Mouse (Mus musculus): ENCODE data around the gene Gabbr2. TPM values are rescaled to one million over a fixed set of nuclear protein-coding genes. Genes with fewer than 3 reads are reported as not detected.

Gene Gabbr2
- polyA plus RNA-seq, 1 experiment from 2014 or later: 0.09 TPM

- no peaks in the 10 kb centered on the region for H3K4me1 ChIP-seq (ENCODE audit: control insufficient read depth, insufficient read depth, low read length)
- 59% methylated on average over 5 of the region's 5 CpGs for WGBS
These were observed 8.8 kb downstream of the Gabbr2 start for GRCm38 (mm10) chr4:46982912-46983311.

GRCm38 (mm10) chr4:46982094-46982493 is 9.6 kb downstream of the Gabbr2 start:
- H3K36me3 ChIP-seq (ENCODE audit: control insufficient read depth, insufficient read depth, low read length): no peaks in the 10 kb centered on the region
- H3K27me3 ChIP-seq (ENCODE audit: control insufficient read depth, insufficient read depth, low read length): no peaks in the 10 kb centered on the region
- WGBS: 90% methylated on average over 4 of the region's 4 CpGs
- no peaks in the 10 kb centered on the region for H3K4me1 ChIP-seq (ENCODE audit: control insufficient read depth, insufficient read depth, low read length)
- H3K27ac ChIP-seq (ENCODE audit: low read length): no peak overlapping the region
- H3K4me2 ChIP-seq (replicated peaks; ENCODE audit: low read depth, low read length): no peak overlapping the region
- H3K4me3 ChIP-seq (ENCODE audit: low read depth, low read length): no peak overlapping the region
- ATAC-seq (ENCODE audit: insufficient number of reproducible peaks, insufficient read depth, low FRiP score, low read depth): no peak
- H3K9ac ChIP-seq (replicated peaks; ENCODE audit: low read depth, low read length): no peak overlapping the region
- H3K9me3 ChIP-seq (ENCODE audit: control insufficient read depth, low read depth, low read length): no peaks in the 10 kb centered on the region

More at GRCm38 (mm10) chr4:46982912-46983311, 8.8 kb downstream of the Gabbr2 start:
- no peaks in the 10 kb centered on the region for H3K9me3 ChIP-seq (ENCODE audit: control insufficient read depth, low read depth, low read length)
- H3K27ac ChIP-seq (ENCODE audit: low read length): no peak overlapping the region
- H3K27me3 ChIP-seq (ENCODE audit: control insufficient read depth, insufficient read depth, low read length): no peaks in the 10 kb centered on the region
- H3K9ac ChIP-seq (replicated peaks; ENCODE audit: low read depth, low read length): no peak overlapping the region
- H3K36me3 ChIP-seq (ENCODE audit: control insufficient read depth, insufficient read depth, low read length): no peaks in the 10 kb centered on the region
- no peak for ATAC-seq (ENCODE audit: insufficient number of reproducible peaks, insufficient read depth, low FRiP score, low read depth)
- H3K4me3 ChIP-seq (ENCODE audit: low read depth, low read length): no peak overlapping the region
- H3K4me2 ChIP-seq (replicated peaks; ENCODE audit: low read depth, low read length): no peak overlapping the region

GRCm38 (mm10) chr4:46978371-46978770 is 13.3 kb downstream of the Gabbr2 start:
- WGBS: 83% methylated on average over 6 of the region's 6 CpGs
- no peak overlapping the region for H3K4me2 ChIP-seq (replicated peaks; ENCODE audit: low read depth, low read length)
- ATAC-seq (ENCODE audit: insufficient number of reproducible peaks, insufficient read depth, low FRiP score, low read depth): no peak
- no peak overlapping the region for H3K27ac ChIP-seq (ENCODE audit: low read length)
- no peaks in the 10 kb centered on the region for H3K9me3 ChIP-seq (ENCODE audit: control insufficient read depth, low read depth, low read length)
- no peaks in the 10 kb centered on the region for H3K36me3 ChIP-seq (ENCODE audit: control insufficient read depth, insufficient read depth, low read length)
- no peaks in the 10 kb centered on the region for H3K27me3 ChIP-seq (ENCODE audit: control insufficient read depth, insufficient read depth, low read length)
- H3K9ac ChIP-seq (replicated peaks; ENCODE audit: low read depth, low read length): no peak overlapping the region
- no peak overlapping the region for H3K4me3 ChIP-seq (ENCODE audit: low read depth, low read length)
- H3K4me1 ChIP-seq (ENCODE audit: control insufficient read depth, insufficient read depth, low read length): no peaks in the 10 kb centered on the region

- H3K9me3 ChIP-seq (ENCODE audit: control insufficient read depth, low read depth, low read length): no peaks in the 10 kb centered on the region
- ATAC-seq (ENCODE audit: insufficient number of reproducible peaks, insufficient read depth, low FRiP score, low read depth): no peak
- WGBS: 89% methylated on average over 7 of the region's 7 CpGs
- no peak overlapping the region for H3K27ac ChIP-seq (ENCODE audit: low read length)
- H3K4me3 ChIP-seq (ENCODE audit: low read depth, low read length): no peak overlapping the region
- no peaks in the 10 kb centered on the region for H3K27me3 ChIP-seq (ENCODE audit: control insufficient read depth, insufficient read depth, low read length)
- no peak overlapping the region for H3K4me2 ChIP-seq (replicated peaks; ENCODE audit: low read depth, low read length)
- H3K4me1 ChIP-seq (ENCODE audit: control insufficient read depth, insufficient read depth, low read length): no peaks in the 10 kb centered on the region
- H3K36me3 ChIP-seq (ENCODE audit: control insufficient read depth, insufficient read depth, low read length): no peaks in the 10 kb centered on the region
- H3K9ac ChIP-seq (replicated peaks; ENCODE audit: low read depth, low read length): no peak overlapping the region
These were observed 14.5 kb downstream of the Gabbr2 start for GRCm38 (mm10) chr4:46977161-46977560.

GRCm38 (mm10) chr4:46976671-46977071 is 15.0 kb downstream of the Gabbr2 start:
- Histone ChIP-seq H3K9me3 (ENCODE audit: control insufficient read depth, low read depth, low read length) (no peaks in the 10 kb centered on the region), H3K4me3 (ENCODE audit: low read depth, low read length) (no peak overlapping the region), H3K27me3 (ENCODE audit: control insufficient read depth, insufficient read depth, low read length) (no peaks in the 10 kb centered on the region), H3K9ac (replicated peaks; ENCODE audit: low read depth, low read length) (no peak overlapping the region), H3K27ac (ENCODE audit: low read length) (no peak overlapping the region), H3K4me1 (ENCODE audit: control insufficient read depth, insufficient read depth, low read length) (no peaks in the 10 kb centered on the region), H3K36me3 (ENCODE audit: control insufficient read depth, insufficient read depth, low read length) (no peaks in the 10 kb centered on the region), H3K4me2 (replicated peaks; ENCODE audit: low read depth, low read length) (no peak overlapping the region)
- WGBS: 53% methylated on average over 11 of the region's 11 CpGs
- ATAC-seq (ENCODE audit: insufficient number of reproducible peaks, insufficient read depth, low FRiP score, low read depth): no peak

GRCm38 (mm10) chr4:46973322-46973721 is 18.4 kb downstream of the Gabbr2 start:
- H3K4me2 ChIP-seq (replicated peaks; ENCODE audit: low read depth, low read length): no peak overlapping the region
- WGBS: 75% methylated on average over 10 of the region's 10 CpGs
- no peaks in the 10 kb centered on the region for H3K4me1 ChIP-seq (ENCODE audit: control insufficient read depth, insufficient read depth, low read length)
- H3K36me3 ChIP-seq (ENCODE audit: control insufficient read depth, insufficient read depth, low read length): no peaks in the 10 kb centered on the region
- H3K4me3 ChIP-seq (ENCODE audit: low read depth, low read length): no peak overlapping the region
- H3K9ac ChIP-seq (replicated peaks; ENCODE audit: low read depth, low read length): no peak overlapping the region
- H3K9me3 ChIP-seq (ENCODE audit: control insufficient read depth, low read depth, low read length): no peaks in the 10 kb centered on the region
- H3K27ac ChIP-seq (ENCODE audit: low read length): no peak overlapping the region
- no peaks in the 10 kb centered on the region for H3K27me3 ChIP-seq (ENCODE audit: control insufficient read depth, insufficient read depth, low read length)
- ATAC-seq (ENCODE audit: insufficient number of reproducible peaks, insufficient read depth, low FRiP score, low read depth): no peak

- H3K9ac ChIP-seq (replicated peaks; ENCODE audit: low read depth, low read length): no peak overlapping the region
- H3K27me3 ChIP-seq (ENCODE audit: control insufficient read depth, insufficient read depth, low read length): no peaks in the 10 kb centered on the region
- no peak overlapping the region for H3K4me3 ChIP-seq (ENCODE audit: low read depth, low read length)
- H3K9me3 ChIP-seq (ENCODE audit: control insufficient read depth, low read depth, low read length): no peaks in the 10 kb centered on the region
- no peak overlapping the region for H3K4me2 ChIP-seq (replicated peaks; ENCODE audit: low read depth, low read length)
- 88% methylated on average over 10 of the region's 10 CpGs for WGBS
- H3K27ac ChIP-seq (ENCODE audit: low read length): no peak overlapping the region
- no peaks in the 10 kb centered on the region for H3K36me3 ChIP-seq (ENCODE audit: control insufficient read depth, insufficient read depth, low read length)
- ATAC-seq (ENCODE audit: insufficient number of reproducible peaks, insufficient read depth, low FRiP score, low read depth): no peak
- no peaks in the 10 kb centered on the region for H3K4me1 ChIP-seq (ENCODE audit: control insufficient read depth, insufficient read depth, low read length)
These were observed 23.7 kb downstream of the Gabbr2 start for GRCm38 (mm10) chr4:46967981-46968380.

GRCm38 (mm10) chr4:46966551-46966950 is 25.1 kb downstream of the Gabbr2 start:
- no peak overlapping the region for H3K27ac ChIP-seq (ENCODE audit: low read length)
- H3K9ac ChIP-seq (replicated peaks; ENCODE audit: low read depth, low read length): no peak overlapping the region
- H3K9me3 ChIP-seq (ENCODE audit: control insufficient read depth, low read depth, low read length): no peaks in the 10 kb centered on the region
- no peaks in the 10 kb centered on the region for H3K4me1 ChIP-seq (ENCODE audit: control insufficient read depth, insufficient read depth, low read length)
- H3K36me3 ChIP-seq (ENCODE audit: control insufficient read depth, insufficient read depth, low read length): no peaks in the 10 kb centered on the region
- H3K27me3 ChIP-seq (ENCODE audit: control insufficient read depth, insufficient read depth, low read length): no peaks in the 10 kb centered on the region
- ATAC-seq (ENCODE audit: insufficient number of reproducible peaks, insufficient read depth, low FRiP score, low read depth): no peak
- H3K4me3 ChIP-seq (ENCODE audit: low read depth, low read length): no peak overlapping the region
- H3K4me2 ChIP-seq (replicated peaks; ENCODE audit: low read depth, low read length): no peak overlapping the region

- Histone ChIP-seq H3K4me3 (ENCODE audit: low read depth, low read length) (no peak overlapping the region), H3K9ac (replicated peaks; ENCODE audit: low read depth, low read length) (no peak overlapping the region), H3K27ac (ENCODE audit: low read length) (no peak overlapping the region), H3K4me1 (ENCODE audit: control insufficient read depth, insufficient read depth, low read length) (no peaks in the 10 kb centered on the region), H3K36me3 (ENCODE audit: control insufficient read depth, insufficient read depth, low read length) (no peaks in the 10 kb centered on the region), H3K9me3 (ENCODE audit: control insufficient read depth, low read depth, low read length) (no peaks in the 10 kb centered on the region), H3K4me2 (replicated peaks; ENCODE audit: low read depth, low read length) (no peak overlapping the region), H3K27me3 (ENCODE audit: control insufficient read depth, insufficient read depth, low read length) (no peaks in the 10 kb centered on the region)
- ATAC-seq (ENCODE audit: insufficient number of reproducible peaks, insufficient read depth, low FRiP score, low read depth): no peak
- 86% methylated on average over 2 of the region's 2 CpGs for WGBS
These were observed 30.3 kb downstream of the Gabbr2 start for GRCm38 (mm10) chr4:46961403-46961802.

All from stomach, embryonic 14.5 days (tissue).